Mouse (Mus musculus): Measurements from ENCODE around the gene Tbca.

DNA sequence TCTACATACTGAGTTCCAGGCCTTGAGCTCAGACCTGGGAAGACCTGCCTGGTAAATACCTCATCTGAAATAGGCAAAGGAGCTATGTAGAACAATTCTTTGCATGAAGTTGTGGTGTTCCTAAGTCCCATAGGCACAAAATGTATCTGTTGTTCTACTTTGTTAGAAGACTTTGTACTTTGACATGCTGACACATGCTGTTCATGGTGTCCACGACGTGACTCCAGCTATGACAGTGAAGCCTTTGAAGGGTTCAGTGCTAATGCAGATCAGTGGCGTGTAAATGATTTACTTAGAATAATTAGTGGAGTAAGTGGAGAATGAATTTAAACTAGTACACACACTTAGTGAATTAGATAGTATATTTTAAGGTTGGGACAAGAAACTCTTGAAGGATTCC, 31.8 kb downstream of the Tbca start:
- TF ChIP-seq CTCF (IDR thresholded peaks at IDR 0.05; ENCODE audit: low read depth, low read length) (no peak), POLR2AphosphoS5 (IDR thresholded peaks at IDR 0.05; ENCODE audit: insufficient replicate concordance, low read depth, low read length) (no peak), GATA1 (IDR thresholded peaks at IDR 0.05; ENCODE audit: borderline replicate concordance, low read length) (no peak), TAL1 (conservative IDR thresholded peaks at IDR 0.05; ENCODE audit: low read depth, low read length) (no peak), GATA2 (IDR thresholded peaks at IDR 0.05; ENCODE audit: borderline replicate concordance, low read depth, low read length) (no peak)

Data from G1E (cell line).